Mouse (Mus musculus) midbrain, embryonic 10.5 days (tissue): ENCODE measurements at regions not wholly inside any gene's neighbourhood (a gene's known extent, or its start where the extent isn't known, plus 50 kb on each side); places are given as distances from the start of the nearest gene placed in this dataset.

Experiments used
- DNase-seq: peaks from one replicate; pipeline ENCODE4 v3.0.0-alpha.2; 2017; ENCODE audit warnings: low spot score
- H3K27ac ChIP-seq: fragments of 300-500 bp; sonication (generic); replicated peaks from 2 replicates; pipeline ENCODE4 v1.5.1; 2016; ENCODE audit warnings: mild to moderate bottlenecking
- H3K27me3 ChIP-seq: fragments of 300-500 bp; sonication (generic); 2 replicates; pipeline ENCODE4 v1.6.1; 2016; ENCODE audit warnings: low read depth, mild to moderate bottlenecking; ENCODE audit not compliant: poor library complexity, severe bottlenecking
- H3K36me3 ChIP-seq: fragments of 300-500 bp; sonication (generic); 2 replicates; pipeline ENCODE4 v1.6.1; 2016; ENCODE audit warnings: mild to moderate bottlenecking, moderate library complexity
- H3K4me1 ChIP-seq: fragments of 300-500 bp; sonication (generic); 2 replicates; pipeline ENCODE4 v1.6.1; 2016
- H3K4me3 ChIP-seq: fragments of 300-500 bp; sonication (generic); 2 replicates; pipeline ENCODE4 v1.5.1; 2016; ENCODE audit warnings: mild to moderate bottlenecking, moderate library complexity
- H3K9me3 ChIP-seq: fragments of 300-500 bp; sonication (generic); replicated peaks from 2 replicates; pipeline ENCODE4 v1.6.1; 2016; ENCODE audit warnings: mild to moderate bottlenecking
- WGBS: fragments of 180-500 bp; shearing (Covaris S2); methylation state at CpG from one replicate; pipeline ENCODE4 v1.1.7; 2016; 5-methylcytosine and 5-hydroxymethylcytosine counted together

DNA sequence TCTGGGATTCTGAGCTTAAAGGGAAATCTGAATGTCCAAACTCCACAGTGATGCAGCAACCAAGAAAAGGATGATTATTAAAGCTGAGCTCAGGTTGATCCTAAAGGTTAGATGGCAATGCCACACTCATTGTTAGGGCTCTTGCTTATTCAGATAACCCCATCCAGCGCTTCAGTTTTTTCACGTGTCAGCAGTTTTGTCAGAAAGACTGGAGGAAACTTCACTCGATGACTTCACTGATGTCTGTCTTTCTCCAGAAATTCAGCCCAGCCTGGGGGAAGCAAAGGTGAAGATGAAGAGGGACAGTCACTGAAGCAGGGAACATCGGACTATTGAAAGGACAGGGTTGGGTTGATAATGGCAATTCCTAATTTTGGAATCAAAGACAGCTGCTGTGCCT is 91.4 kb downstream of the Ccdc71l start:
- no peaks in the 10 kb centered on the region for H3K4me1 ChIP-seq
- WGBS, result 85% methylated on average over 4 of the region's 4 CpGs

GRCm38 (mm10) chr12:32479451-32479850 is 100.9 kb downstream of the Ccdc71l start:
- Histone ChIP-seq H3K27me3 (no peaks in the 10 kb centered on the region), H3K27ac (no peak overlapping the region), H3K9me3 (no peaks in the 10 kb centered on the region), H3K36me3 (no peaks in the 10 kb centered on the region), H3K4me1 (no peaks in the 10 kb centered on the region), H3K4me3 (no peak overlapping the region)
- DNase-seq, result no peak
- WGBS, result 86% methylated on average over 3 of the region's 3 CpGs

More for the DNA sequence above, 91.4 kb downstream of the Ccdc71l start:
- no peak overlapping the region for H3K27ac ChIP-seq
- no peaks in the 10 kb centered on the region for H3K27me3 ChIP-seq
- H3K9me3 ChIP-seq, result 0 out of 2 replicates have a peak, but pooled peaks cover 4% of the 10 kb centered on the region
- no peak overlapping the region for H3K4me3 ChIP-seq
- DNase-seq, result no peak
- H3K36me3 ChIP-seq, result no peaks in the 10 kb centered on the region

- H3K4me3 ChIP-seq, result no peak overlapping the region
- H3K36me3 ChIP-seq, result no peaks in the 10 kb centered on the region
- H3K27ac ChIP-seq, result no peak overlapping the region
- no peak for DNase-seq
- no peaks in the 10 kb centered on the region for H3K4me1 ChIP-seq
- H3K27me3 ChIP-seq, result no peaks in the 10 kb centered on the region
- H3K9me3 ChIP-seq, result no peaks in the 10 kb centered on the region
- 70% methylated on average over 5 of the region's 5 CpGs for WGBS
Measured at GRCm38 (mm10) chr12:32480268-32480667, 101.8 kb downstream of the Ccdc71l start.

- WGBS, result 93% methylated on average over 5 of the region's 5 CpGs
- Histone ChIP-seq H3K27ac (no peak overlapping the region), H3K36me3 (no peaks in the 10 kb centered on the region), H3K9me3 (no peaks in the 10 kb centered on the region), H3K4me1 (no peaks in the 10 kb centered on the region), H3K27me3 (no peaks in the 10 kb centered on the region), H3K4me3 (no peak overlapping the region)
- no peak for DNase-seq
Measured at GRCm38 (mm10) chr12:32481051-32481450, 102.5 kb downstream of the Ccdc71l start.

- no peaks in the 10 kb centered on the region for H3K36me3 ChIP-seq
- H3K9me3 ChIP-seq, result no peaks in the 10 kb centered on the region
- no peak overlapping the region for H3K27ac ChIP-seq
- no peak for DNase-seq
- no peak overlapping the region for H3K4me3 ChIP-seq
- 83% methylated on average over 1 of the region's 1 CpGs for WGBS
- no peaks in the 10 kb centered on the region for H3K4me1 ChIP-seq
- no peaks in the 10 kb centered on the region for H3K27me3 ChIP-seq
Measured at GRCm38 (mm10) chr12:32482343-32482742, 103.8 kb downstream of the Ccdc71l start.

GRCm38 (mm10) chr12:32482777-32483176 is 104.3 kb downstream of the Ccdc71l start:
- Histone ChIP-seq H3K9me3 (no peaks in the 10 kb centered on the region), H3K27ac (no peak overlapping the region), H3K36me3 (no peaks in the 10 kb centered on the region), H3K27me3 (no peaks in the 10 kb centered on the region), H3K4me1 (no peaks in the 10 kb centered on the region), H3K4me3 (no peak overlapping the region)
- no peak for DNase-seq

- Histone ChIP-seq H3K4me3 (no peak overlapping the region), H3K27ac (no peak overlapping the region), H3K4me1 (no peaks in the 10 kb centered on the region), H3K27me3 (no peaks in the 10 kb centered on the region), H3K36me3 (no peaks in the 10 kb centered on the region), H3K9me3 (no peaks in the 10 kb centered on the region)
- DNase-seq, result no peak
- 74% methylated on average over 4 of the region's 4 CpGs for WGBS
Measured at GRCm38 (mm10) chr12:32486246-32486645, 107.7 kb downstream of the Ccdc71l start.

GRCm38 (mm10) chr12:32486729-32487128 is 108.2 kb downstream of the Ccdc71l start:
- Histone ChIP-seq H3K4me3 (no peak overlapping the region), H3K9me3 (no peaks in the 10 kb centered on the region), H3K27me3 (no peaks in the 10 kb centered on the region), H3K36me3 (no peaks in the 10 kb centered on the region), H3K4me1 (no peaks in the 10 kb centered on the region), H3K27ac (no peak overlapping the region)
- 62% methylated on average over 2 of the region's 2 CpGs for WGBS
- DNase-seq, result no peak

GRCm38 (mm10) chr12:32487883-32488577 is 109.5 kb downstream of the Ccdc71l start:
- no peak for DNase-seq
- 85% methylated on average over 3 of the region's 3 CpGs for WGBS

DNA sequence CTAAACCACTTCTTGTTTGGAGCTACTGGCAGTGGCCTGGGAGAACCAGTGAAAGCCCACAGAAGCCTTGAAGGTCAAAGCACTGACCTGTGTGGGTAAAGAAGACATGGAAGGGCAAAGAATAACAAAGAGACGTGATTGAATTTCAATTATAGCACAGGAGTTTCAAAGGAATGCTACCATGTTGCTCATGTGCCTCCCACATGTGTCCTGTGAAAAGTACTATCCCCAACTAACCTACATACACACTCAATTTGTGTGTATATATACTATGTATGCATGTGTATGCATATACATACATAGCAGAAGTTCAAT is 110.0 kb downstream of the Ccdc71l start:
- 40% methylated on average over 1 of the region's 1 CpGs for WGBS
- H3K4me3 ChIP-seq, result no peak overlapping the region
- no peaks in the 10 kb centered on the region for H3K27me3 ChIP-seq
- DNase-seq, result no peak
- H3K9me3 ChIP-seq, result no peaks in the 10 kb centered on the region
- H3K27ac ChIP-seq, result no peak overlapping the region
- no peaks in the 10 kb centered on the region for H3K4me1 ChIP-seq
- no peaks in the 10 kb centered on the region for H3K36me3 ChIP-seq

More at GRCm38 (mm10) chr12:32487883-32488577, 109.5 kb downstream of the Ccdc71l start:
- no peak overlapping the region for H3K27ac ChIP-seq
- no peaks in the 10 kb centered on the region for H3K36me3 ChIP-seq
- no peaks in the 10 kb centered on the region for H3K9me3 ChIP-seq
- H3K27me3 ChIP-seq, result no peaks in the 10 kb centered on the region
- H3K4me1 ChIP-seq, result no peaks in the 10 kb centered on the region
- no peak overlapping the region for H3K4me3 ChIP-seq

DNA sequence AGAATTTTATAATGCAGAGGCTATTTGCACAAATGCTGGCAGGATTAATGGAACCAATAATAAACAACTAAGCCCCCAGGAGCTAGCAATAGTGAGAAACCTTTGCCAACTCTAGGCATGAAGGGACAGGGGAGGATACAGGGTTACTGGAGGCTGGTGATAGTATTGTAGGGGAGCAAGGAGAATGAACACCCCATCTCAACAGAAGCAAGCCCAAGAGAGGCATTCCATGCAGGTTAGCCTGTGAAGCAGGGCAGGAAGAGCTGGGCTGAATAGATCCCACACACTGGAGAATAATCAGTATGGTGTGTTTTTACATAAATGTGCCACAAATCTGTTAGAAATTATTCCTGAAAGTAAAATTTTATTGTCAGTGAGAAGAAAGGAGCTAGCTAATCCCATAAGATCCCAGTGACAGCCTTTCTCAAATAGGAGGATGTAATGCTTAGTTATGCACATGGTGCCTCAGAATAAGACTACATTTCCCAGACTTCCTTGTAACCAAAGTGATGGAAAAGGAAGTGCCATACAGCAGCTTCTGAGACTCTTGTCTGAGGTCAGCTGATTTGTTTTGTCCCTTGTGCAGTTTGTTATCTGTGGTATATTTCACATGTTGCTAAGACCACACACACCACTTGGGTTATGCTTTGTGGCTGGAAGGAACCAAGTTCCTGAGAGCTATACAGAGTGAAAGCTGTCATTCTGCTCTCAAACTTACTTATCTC is 111.1 kb downstream of the Ccdc71l start:
- no peak for DNase-seq
- no peaks in the 10 kb centered on the region for H3K36me3 ChIP-seq

GRCm38 (mm10) chr12:32504196-32504595 is 125.7 kb downstream of the Ccdc71l start:
- no peaks in the 10 kb centered on the region for H3K36me3 ChIP-seq
- WGBS, result 78% methylated on average over 3 of the region's 3 CpGs

More for the DNA sequence above, 111.1 kb downstream of the Ccdc71l start:
- no peaks in the 10 kb centered on the region for H3K9me3 ChIP-seq
- H3K4me1 ChIP-seq, result no peaks in the 10 kb centered on the region
- no peak overlapping the region for H3K27ac ChIP-seq
- no peaks in the 10 kb centered on the region for H3K27me3 ChIP-seq
- H3K4me3 ChIP-seq, result no peak overlapping the region

GRCm38 (mm10) chr12:32508671-32509070 is 130.2 kb downstream of the Ccdc71l start:
- Histone ChIP-seq H3K36me3 (no peaks in the 10 kb centered on the region), H3K4me3 (no peak overlapping the region), H3K9me3 (no peaks in the 10 kb centered on the region; the same call in 1 of the 2 replicates), H3K27me3 (no peaks in the 10 kb centered on the region), H3K4me1 (no peaks in the 10 kb centered on the region), H3K27ac (no peak overlapping the region)
- DNase-seq, result no peak
- 76% methylated on average over 1 of the region's 1 CpGs for WGBS

More at GRCm38 (mm10) chr12:32504196-32504595, 125.7 kb downstream of the Ccdc71l start:
- no peak for DNase-seq
- H3K27me3 ChIP-seq, result no peaks in the 10 kb centered on the region
- no peak overlapping the region for H3K4me3 ChIP-seq
- no peak overlapping the region for H3K27ac ChIP-seq
- H3K9me3 ChIP-seq, result no peaks in the 10 kb centered on the region
- H3K4me1 ChIP-seq, result no peaks in the 10 kb centered on the region
